Mouse (Mus musculus) neural tube, embryonic 14.5 days (tissue): ENCODE measurements around the gene Mfap2. TPM values are rescaled to one million over a fixed set of nuclear protein-coding genes. Genes with fewer than 3 reads are reported as not detected.

Source experiments
- ATAC-seq: fragments of 200-750 bp; cut with Nextera tagmentation; 2 replicates; pipeline ENCODE4 v1.8.0; 2017; ENCODE audit warnings: low read depth, mild to moderate bottlenecking, moderate TSS enrichment, moderate library complexity
- H3K27ac ChIP-seq: fragments of 300-500 bp; sonication (generic); 2 replicates; pipeline ENCODE4 v1.5.1; 2014; ENCODE audit warnings: low read depth, mild to moderate bottlenecking, control low read depth, low read length, moderate library complexity, mixed read lengths
- H3K27me3 ChIP-seq: fragments of 300-500 bp; sonication (generic); 2 replicates; pipeline ENCODE4 v1.6.1; 2014; ENCODE audit warnings: low read length; ENCODE audit not compliant: control insufficient read depth, insufficient read depth
- H3K36me3 ChIP-seq: fragments of 300-500 bp; sonication (generic); 2 replicates; pipeline ENCODE4 v1.6.1; 2014; ENCODE audit warnings: low read length, mixed read lengths; ENCODE audit not compliant: control insufficient read depth, insufficient read depth
- H3K4me1 ChIP-seq: fragments of 300-500 bp; sonication (generic); 2 replicates; pipeline ENCODE4 v1.6.1; 2014; ENCODE audit warnings: low read length; ENCODE audit not compliant: control insufficient read depth, insufficient read depth
- H3K4me2 ChIP-seq: fragments of 300-500 bp; sonication (generic); 2 replicates; pipeline ENCODE4 v1.6.1; 2014; ENCODE audit warnings: mild to moderate bottlenecking, low read depth, low read length, control low read depth
- H3K4me3 ChIP-seq: fragments of 300-500 bp; sonication (generic); 2 replicates; pipeline ENCODE4 v1.5.1; 2014; ENCODE audit warnings: low read depth, low read length, control low read depth, mixed read lengths
- H3K9ac ChIP-seq: fragments of 300-500 bp; sonication (generic); replicated peaks from 2 replicates; pipeline ENCODE4 v1.6.1; 2014; ENCODE audit warnings: low read depth, mild to moderate bottlenecking, control low read depth, low read length, mixed read lengths
- H3K9me3 ChIP-seq: fragments of 300-500 bp; sonication (generic); 2 replicates; pipeline ENCODE4 v1.6.1; 2016; ENCODE audit warnings: low read length; ENCODE audit not compliant: control insufficient read depth
- WGBS: fragments of 180-500 bp; shearing (Covaris S2); extraction: QIAGEN DNeasy Blood & Tissue Kit; methylation state at CpG from one replicate; pipeline ENCODE4 v1.1.7; 2014; 5-methylcytosine and 5-hydroxymethylcytosine counted together
- polyA plus RNA-seq: library from polyadenylated mRNA; unstranded; fragments of >200 nt; fragmentation: Nextera tagmentation; extraction: Ambion mirVana; gene quantifications from 2 replicates; pipeline ENCODE4 v1.2.1, GENCODE M21; 2014

Mfap2 gene
- polyA plus RNA-seq, 1 experiment from 2014 or later = 109 TPM

GRCm38 (mm10) chr4:140986024-140986710 lies 24.1 kb upstream of the Mfap2 start:
- H3K4me2 ChIP-seq = peak overlapping the region; percentile 90
- H3K4me1 ChIP-seq = peaks cover 27% of the 10 kb centered on the region
- no peaks in the 10 kb centered on the region for H3K9me3 ChIP-seq
- H3K9ac ChIP-seq = peak overlapping the region; percentile 92
- WGBS = 30% methylated on average over 15 of the region's 15 CpGs
- H3K27me3 ChIP-seq = no peaks in the 10 kb centered on the region
- H3K4me3 ChIP-seq = peak overlapping the region; percentile 92
- no peaks in the 10 kb centered on the region for H3K36me3 ChIP-seq
- peak; percentile 13; the same call in 1 of the 2 replicates for ATAC-seq
- peak overlapping the region; percentile 89 for H3K27ac ChIP-seq

- under 1% methylated on average over 52 of the region's 58 CpGs for WGBS
- ATAC-seq = peak; percentile 91
- H3K27me3 ChIP-seq = no peaks in the 10 kb centered on the region
- no peaks in the 10 kb centered on the region; the same call in 1 of the 2 replicates for H3K36me3 ChIP-seq
- H3K4me3 ChIP-seq = peak within 1 kb of the TSS; percentile 92
- peak within 1 kb of the TSS; percentile 89 for H3K27ac ChIP-seq
- H3K4me1 ChIP-seq = peaks cover 27% of the 10 kb centered on the region
- H3K9ac ChIP-seq = peak within 1 kb of the TSS; percentile 92
- no peaks in the 10 kb centered on the region for H3K9me3 ChIP-seq
- peak within 1 kb of the TSS; percentile 90 for H3K4me2 ChIP-seq
These were observed 23.4 kb upstream of the Mfap2 start, which contains the start of gene Atp13a2 for GRCm38 (mm10) chr4:140986711-140987395. Gene Atp13a2, plus strand, starts transcription at chr4:140986873.

- Histone ChIP-seq H3K4me2 (peak overlapping the region; percentile 90), H3K27ac (peak overlapping the region; percentile 89; the same call in 1 of the 2 replicates), H3K4me1 (peaks cover 27% of the 10 kb centered on the region), H3K9me3 (no peaks in the 10 kb centered on the region), H3K27me3 (no peaks in the 10 kb centered on the region), H3K36me3 (no peaks in the 10 kb centered on the region; the same call in 1 of the 2 replicates), H3K4me3 (peak overlapping the region; percentile 92), H3K9ac (peak overlapping the region; percentile 92)
- 22% methylated on average over 7 of the region's 7 CpGs for WGBS
- ATAC-seq = no peak; the same call in 1 of the 2 replicates
These were observed 22.7 kb upstream of the Mfap2 start for GRCm38 (mm10) chr4:140987476-140987875.

GRCm38 (mm10) chr4:140988706-140989290 lies 21.4 kb upstream of the Mfap2 start:
- H3K27ac ChIP-seq = no peak overlapping the region
- peaks cover 23% of the 10 kb centered on the region for H3K4me1 ChIP-seq
- no peak for ATAC-seq

GRCm38 (mm10) chr4:140989447-140989846 lies 20.8 kb upstream of the Mfap2 start:
- H3K4me2 ChIP-seq = no peak overlapping the region
- no peak overlapping the region for H3K27ac ChIP-seq
- peaks cover 12% of the 10 kb centered on the region for H3K36me3 ChIP-seq
- H3K9me3 ChIP-seq = no peaks in the 10 kb centered on the region
- 78% methylated on average over 14 of the region's 14 CpGs for WGBS
- no peak overlapping the region for H3K4me3 ChIP-seq
- no peak for ATAC-seq
- no peak overlapping the region for H3K9ac ChIP-seq
- no peaks in the 10 kb centered on the region for H3K27me3 ChIP-seq
- H3K4me1 ChIP-seq = peaks cover 23% of the 10 kb centered on the region

More at GRCm38 (mm10) chr4:140988706-140989290, 21.4 kb upstream of the Mfap2 start:
- Histone ChIP-seq H3K4me2 (peak overlapping the region; percentile 90), H3K27me3 (no peaks in the 10 kb centered on the region), H3K4me3 (peak overlapping the region; percentile 92; the same call in 1 of the 2 replicates), H3K9ac (peak overlapping the region; percentile 21; the same call in 1 of the 2 replicates), H3K9me3 (no peaks in the 10 kb centered on the region), H3K36me3 (peaks cover 6% of the 10 kb centered on the region)
- 49% methylated on average over 7 of the region's 7 CpGs for WGBS

GRCm38 (mm10) chr4:140992215-140992614 lies 18.0 kb upstream of the Mfap2 start:
- no peaks in the 10 kb centered on the region for H3K27me3 ChIP-seq
- WGBS = 76% methylated on average over 20 of the region's 20 CpGs
- no peak for ATAC-seq
- H3K9ac ChIP-seq = no peak overlapping the region
- H3K9me3 ChIP-seq = no peaks in the 10 kb centered on the region
- H3K4me1 ChIP-seq = peaks cover 23% of the 10 kb centered on the region
- peaks cover 40% of the 10 kb centered on the region for H3K36me3 ChIP-seq
- H3K27ac ChIP-seq = no peak overlapping the region
- no peak overlapping the region for H3K4me2 ChIP-seq
- H3K4me3 ChIP-seq = no peak overlapping the region

GRCm38 (mm10) chr4:140993846-140994245 lies 16.4 kb upstream of the Mfap2 start:
- H3K4me1 ChIP-seq = peaks cover 8% of the 10 kb centered on the region
- WGBS = 92% methylated on average over 8 of the region's 8 CpGs
- H3K27me3 ChIP-seq = no peaks in the 10 kb centered on the region
- no peak overlapping the region for H3K4me2 ChIP-seq
- ATAC-seq = no peak
- H3K27ac ChIP-seq = no peak overlapping the region
- no peak overlapping the region for H3K4me3 ChIP-seq
- H3K9ac ChIP-seq = no peak overlapping the region
- peaks cover 53% of the 10 kb centered on the region for H3K36me3 ChIP-seq
- H3K9me3 ChIP-seq = no peaks in the 10 kb centered on the region

- 91% methylated on average over 8 of the region's 8 CpGs for WGBS
- no peak overlapping the region for H3K27ac ChIP-seq
- ATAC-seq = no peak
- no peaks in the 10 kb centered on the region for H3K9me3 ChIP-seq
- no peak overlapping the region for H3K4me3 ChIP-seq
- no peak overlapping the region for H3K9ac ChIP-seq
- H3K36me3 ChIP-seq = peaks cover 71% of the 10 kb centered on the region
- H3K4me1 ChIP-seq = no peaks in the 10 kb centered on the region
- no peaks in the 10 kb centered on the region for H3K27me3 ChIP-seq
- no peak overlapping the region for H3K4me2 ChIP-seq
These were observed 14.4 kb upstream of the Mfap2 start for GRCm38 (mm10) chr4:140995811-140996210.
